In genomic region chr10:84285832-84286506, GRCm38 (mm10) we compare ENCODE assay signal across 10 mouse cellular contexts.
A peak's percentile ranks its signal among the peaks of the same experiment; 100 is the strongest.
DNase-seq lines count a peak whose midpoint lies in the region; ATAC-seq and TF ChIP-seq lines count a peak whose summit lies in the region.
"Had no signal": no experiment of that assay in that cellular context is flagged by ENCODE, and none has a peak within 500 bp of the region (broad histone marks: within the 10 kb centered on the region; RNA-seq: fewer than 3 reads in every experiment).

No protein-coding gene starts in this region.

- H3K9ac ChIP-seq in forebrain, embryonic 15.5 days (replicated peaks): no peak overlapping the region
- no peak overlapping the region for H3K9ac ChIP-seq in forebrain, postnatal 0 days
- H3K9ac ChIP-seq: neural tube, embryonic 12.5 days had no signal

- no peak for TF ChIP-seq CTCF in forebrain, postnatal 0 days (IDR thresholded peaks at IDR 0.05; ENCODE audit: low read depth)

- DNase-seq in forebrain, embryonic 10.5 days (ENCODE audit: extremely low spot score, low spot score): no peak
- peak; percentile 94 for DNase-seq in Muller cell, postnatal 12 days (ENCODE audit: inconsistent ontology term)
- peak; percentile 72 for DNase-seq in forebrain, postnatal 0 days
- peak; percentile 34 to 81 for DNase-seq in layer of hippocampus, postnatal 14 days (ENCODE audit: low spot score in 2 of 2)
- no peak for DNase-seq in retina, postnatal 1 day
- no peak for DNase-seq in right cerebral cortex, postnatal 4 days
- DNase-seq in thymus, adult 18-20 months: no peak

- 26% methylated on average over 6 of the region's 6 CpGs for WGBS in forebrain, embryonic 15.5 days
- 43% methylated on average over 6 of the region's 6 CpGs for WGBS in forebrain, embryonic 10.5 days
- 26% methylated on average over 6 of the region's 6 CpGs for WGBS in forebrain, postnatal 0 days

- no peaks in the 10 kb centered on the region for H3K36me3 ChIP-seq in forebrain, embryonic 15.5 days
- H3K36me3 ChIP-seq in forebrain, embryonic 10.5 days (replicated peaks): no peaks in the 10 kb centered on the region
- H3K36me3 ChIP-seq in forebrain, postnatal 0 days (ENCODE audit: insufficient read depth): no peaks in the 10 kb centered on the region
- H3K36me3 ChIP-seq: neural tube, embryonic 12.5 days had no signal

- H3K27ac ChIP-seq in forebrain, embryonic 15.5 days (replicated peaks): peak overlapping the region; percentile 63
- H3K27ac ChIP-seq in forebrain, embryonic 10.5 days: no peak overlapping the region
- H3K27ac ChIP-seq in forebrain, postnatal 0 days (ENCODE audit: low read depth, low read length): peak overlapping the region; percentile 50; the same call in 1 of the 2 replicates
- H3K27ac ChIP-seq: neural tube, embryonic 12.5 days had no signal

- H3K4me3 ChIP-seq in forebrain, embryonic 15.5 days: no peak overlapping the region
- no peak overlapping the region for H3K4me3 ChIP-seq in forebrain, embryonic 10.5 days
- H3K4me3 ChIP-seq in forebrain, postnatal 0 days (ENCODE audit: low read depth, low read length): no peak overlapping the region
- H3K4me3 ChIP-seq: neural tube, embryonic 12.5 days had no signal

- no peak overlapping the region for H3K4me2 ChIP-seq in forebrain, embryonic 15.5 days (replicated peaks)
- no peak overlapping the region for H3K4me2 ChIP-seq in forebrain, postnatal 0 days (ENCODE audit: low read depth)
- H3K4me2 ChIP-seq: neural tube, embryonic 12.5 days had no signal

- peaks cover 9% of the 10 kb centered on the region for H3K4me1 ChIP-seq in forebrain, embryonic 15.5 days
- H3K4me1 ChIP-seq in forebrain, embryonic 10.5 days: peaks cover 7% of the 10 kb centered on the region
- no peaks in the 10 kb centered on the region for H3K4me1 ChIP-seq in forebrain, postnatal 0 days (ENCODE audit: insufficient read depth)
- H3K4me1 ChIP-seq: neural tube, embryonic 12.5 days had no signal

- peak; percentile 69; the same call in 1 of the 2 replicates for ATAC-seq in forebrain, embryonic 15.5 days (replicated peaks)
- ATAC-seq in forebrain, postnatal 0 days: peak; percentile 76
- ATAC-seq: activated CD4-positive, CD25-positive, alpha-beta regulatory T cell, adult 4 months had no signal

- no peaks in the 10 kb centered on the region for H3K27me3 ChIP-seq in forebrain, embryonic 15.5 days
- H3K27me3 ChIP-seq in forebrain, embryonic 10.5 days (ENCODE audit: poor library complexity, severe bottlenecking): no peaks in the 10 kb centered on the region
- no peaks in the 10 kb centered on the region for H3K27me3 ChIP-seq in forebrain, postnatal 0 days (ENCODE audit: insufficient read depth, low read length)
- H3K27me3 ChIP-seq: neural tube, embryonic 12.5 days had no signal

- H3K9me3 ChIP-seq in forebrain, embryonic 15.5 days: no peaks in the 10 kb centered on the region
- no peaks in the 10 kb centered on the region for H3K9me3 ChIP-seq in forebrain, embryonic 10.5 days
- H3K9me3 ChIP-seq in forebrain, postnatal 0 days (ENCODE audit: low read length): no peaks in the 10 kb centered on the region
- H3K9me3 ChIP-seq: neural tube, embryonic 12.5 days had no signal

Comparison
In these comparisons a context has a peak if more than half of its experiments do, and no peak if none do; other contexts are left out.
1. DNase-seq: peak in Muller cell, postnatal 12 days (single experiment), forebrain, postnatal 0 days (single experiment) and layer of hippocampus, postnatal 14 days (2 of 2); none in forebrain, embryonic 10.5 days (single experiment), retina, postnatal 1 day (single experiment), right cerebral cortex, postnatal 4 days (single experiment) and thymus, adult 18-20 months (0 of 2).